Mouse (Mus musculus): ENCODE results near the gene Sorcs1. TPM values are rescaled to one million over a fixed set of nuclear protein-coding genes. Genes with fewer than 3 reads are reported as not detected.

The Sorcs1 gene
- polyA plus RNA-seq, 1 experiment from 2014 or later, result 2.8 TPM

DNA sequence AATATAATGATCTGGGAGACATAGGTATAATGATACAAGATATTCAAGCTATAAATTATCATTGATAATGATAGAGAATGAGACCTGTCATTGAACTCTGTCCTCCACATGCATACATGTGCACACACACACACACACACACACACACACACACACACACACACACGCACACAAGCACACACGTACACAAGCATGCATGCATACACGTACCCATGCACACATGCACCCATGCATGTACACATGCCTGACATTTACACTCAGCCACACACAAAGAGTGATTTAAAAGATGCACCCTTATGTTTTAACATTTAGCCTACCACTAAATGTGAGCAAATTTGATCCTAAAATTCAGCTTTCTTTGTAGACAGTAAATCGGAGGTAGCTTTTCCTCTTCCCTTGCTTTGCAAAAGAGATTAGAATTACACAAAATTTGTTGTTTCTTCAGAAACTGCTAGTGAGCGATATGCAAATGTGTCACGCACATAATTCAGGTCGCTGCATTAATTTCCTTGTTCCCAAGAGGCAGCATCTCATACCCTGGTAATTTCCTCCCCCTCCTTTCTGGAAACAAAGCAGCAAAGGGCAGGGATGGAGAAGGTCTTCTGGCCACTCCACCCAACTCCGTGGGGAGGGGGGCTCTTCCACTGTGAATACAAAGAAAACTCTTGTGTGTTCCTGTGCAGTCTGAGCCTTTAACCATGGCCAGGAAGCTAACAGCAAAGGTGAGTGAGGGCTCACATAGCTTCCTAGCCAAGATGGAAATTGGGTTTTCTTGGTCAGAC, 38.0 kb downstream of the Sorcs1 start:
- 79% methylated on average over 8 of the region's 8 CpGs for WGBS
- no peak overlapping the region for H3K9ac ChIP-seq
- H3K4me1 ChIP-seq (replicated peaks), result no peaks in the 10 kb centered on the region
- no peak overlapping the region for H3K4me3 ChIP-seq (replicated peaks)
- no peak overlapping the region for H3K27ac ChIP-seq
- no peak for ATAC-seq
- H3K9me3 ChIP-seq, result no peaks in the 10 kb centered on the region
- H3K27me3 ChIP-seq (replicated peaks), result no peaks in the 10 kb centered on the region
- no peak overlapping the region for H3K4me2 ChIP-seq (replicated peaks)
- H3K36me3 ChIP-seq, result no peaks in the 10 kb centered on the region

DNA sequence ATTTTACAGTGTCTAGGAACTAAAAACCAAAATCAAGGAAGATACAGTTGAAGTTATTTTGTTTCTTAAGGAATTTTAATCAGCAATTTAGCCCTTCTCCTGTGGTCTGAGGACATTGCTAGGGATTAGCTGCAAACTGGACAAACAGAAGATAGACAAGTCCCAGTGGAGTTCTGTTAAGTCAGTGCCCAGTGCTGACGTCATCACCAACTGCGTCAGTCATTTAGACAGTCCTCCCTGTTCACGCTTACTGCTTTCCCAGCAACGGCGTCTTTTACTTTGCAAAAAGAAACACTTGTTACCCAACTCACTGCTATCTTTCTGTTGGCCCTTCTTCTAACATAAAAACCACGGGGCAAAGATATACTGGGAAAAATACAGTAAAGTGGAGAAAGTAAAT, 40.3 kb downstream of the Sorcs1 start:
- Histone ChIP-seq H3K27ac (no peak overlapping the region), H3K9me3 (no peaks in the 10 kb centered on the region), H3K27me3 (replicated peaks) (no peaks in the 10 kb centered on the region), H3K4me2 (replicated peaks) (no peak overlapping the region), H3K4me3 (replicated peaks) (no peak overlapping the region), H3K36me3 (no peaks in the 10 kb centered on the region), H3K4me1 (replicated peaks) (no peaks in the 10 kb centered on the region), H3K9ac (no peak overlapping the region)
- no peak for ATAC-seq
- 72% methylated on average over 6 of the region's 6 CpGs for WGBS

DNA sequence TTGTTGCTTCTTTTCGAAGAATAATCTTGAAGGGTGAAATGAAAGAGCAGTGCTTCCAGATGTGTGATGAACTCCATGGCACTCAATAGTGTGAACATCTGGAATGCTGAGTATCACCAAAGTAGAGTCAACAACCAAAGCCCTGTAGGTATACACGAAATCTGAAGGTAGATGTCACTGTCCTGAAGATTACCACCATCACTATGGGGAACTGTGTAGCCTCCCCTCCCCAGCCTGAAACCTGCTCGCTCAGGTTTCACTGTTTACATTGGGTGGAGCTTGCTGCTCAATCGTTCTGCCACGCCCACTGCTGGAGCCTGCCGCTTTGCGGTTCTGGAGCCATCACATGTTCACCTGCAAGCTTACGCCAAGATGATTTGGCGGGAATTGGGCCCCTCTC, 64.4 kb downstream of the Sorcs1 start:
- no peaks in the 10 kb centered on the region for H3K27me3 ChIP-seq (replicated peaks)
- WGBS, result 23% methylated on average over 9 of the region's 9 CpGs
- no peaks in the 10 kb centered on the region for H3K4me1 ChIP-seq (replicated peaks)
- H3K36me3 ChIP-seq, result no peaks in the 10 kb centered on the region
- no peak overlapping the region for H3K27ac ChIP-seq
- no peak overlapping the region for H3K4me3 ChIP-seq (replicated peaks)
- ATAC-seq, result peak; percentile 45; the same call in 1 of the 2 replicates
- H3K9me3 ChIP-seq, result no peaks in the 10 kb centered on the region
- no peak overlapping the region for H3K9ac ChIP-seq
- H3K4me2 ChIP-seq (replicated peaks), result peak overlapping the region; percentile 17; the same call in 1 of the 2 replicates

DNA sequence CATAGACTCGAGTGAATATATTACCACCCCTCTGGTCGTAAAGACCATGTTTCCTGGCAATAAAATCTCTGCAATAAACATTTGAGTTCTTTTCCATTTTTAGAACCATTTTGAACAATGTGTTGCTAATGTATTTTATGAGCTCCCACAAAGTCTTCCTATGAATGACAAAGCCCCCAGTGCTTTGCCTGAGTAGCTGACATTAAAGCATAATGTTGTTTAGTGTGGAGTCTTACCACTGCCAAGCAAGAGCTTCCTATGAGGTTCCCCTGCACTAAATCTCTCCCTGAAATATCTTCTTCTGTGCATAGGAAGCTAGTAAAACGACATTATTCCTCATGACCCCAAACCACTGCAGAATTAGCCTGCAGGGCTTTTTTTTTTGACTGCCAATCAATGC, 66.8 kb downstream of the Sorcs1 start:
- no peak overlapping the region for H3K4me2 ChIP-seq (replicated peaks)
- 18% methylated on average over 3 of the region's 3 CpGs for WGBS
- H3K9ac ChIP-seq, result no peak overlapping the region
- H3K4me3 ChIP-seq (replicated peaks), result no peak overlapping the region
- no peaks in the 10 kb centered on the region for H3K36me3 ChIP-seq
- no peak overlapping the region for H3K27ac ChIP-seq
- no peaks in the 10 kb centered on the region for H3K27me3 ChIP-seq (replicated peaks)
- H3K4me1 ChIP-seq (replicated peaks), result no peaks in the 10 kb centered on the region
- no peak for ATAC-seq
- H3K9me3 ChIP-seq, result no peaks in the 10 kb centered on the region

DNA sequence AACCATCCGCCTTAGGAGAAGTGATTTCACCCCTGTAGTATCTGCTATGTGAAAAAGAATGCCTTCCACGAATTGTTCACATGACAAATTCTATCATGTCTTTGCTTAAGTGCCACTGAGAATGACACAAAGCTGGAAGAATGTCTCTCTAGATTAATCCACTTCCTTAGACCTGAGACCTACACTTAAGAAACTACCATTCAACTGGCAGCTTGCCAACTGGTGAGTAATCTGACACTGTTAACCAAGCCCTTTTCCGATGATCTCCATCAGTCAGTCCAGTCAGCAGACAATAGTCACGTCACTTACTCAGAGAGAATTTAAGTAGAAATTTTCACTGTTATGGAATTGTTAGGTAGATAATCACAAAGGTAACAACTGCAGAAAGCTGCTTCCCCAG, 74.6 kb downstream of the Sorcs1 start:
- no peaks in the 10 kb centered on the region for H3K27me3 ChIP-seq (replicated peaks)
- WGBS, result 39% methylated on average over 4 of the region's 4 CpGs
- ATAC-seq, result 0 out of 2 replicates have a peak, but pooled peaks have one; percentile 43
- H3K27ac ChIP-seq, result no peak overlapping the region
- no peaks in the 10 kb centered on the region for H3K36me3 ChIP-seq
- no peaks in the 10 kb centered on the region for H3K9me3 ChIP-seq
- H3K9ac ChIP-seq, result no peak overlapping the region
- H3K4me3 ChIP-seq (replicated peaks), result no peak overlapping the region
- H3K4me1 ChIP-seq (replicated peaks), result no peaks in the 10 kb centered on the region
- H3K4me2 ChIP-seq (replicated peaks), result no peak overlapping the region

DNA sequence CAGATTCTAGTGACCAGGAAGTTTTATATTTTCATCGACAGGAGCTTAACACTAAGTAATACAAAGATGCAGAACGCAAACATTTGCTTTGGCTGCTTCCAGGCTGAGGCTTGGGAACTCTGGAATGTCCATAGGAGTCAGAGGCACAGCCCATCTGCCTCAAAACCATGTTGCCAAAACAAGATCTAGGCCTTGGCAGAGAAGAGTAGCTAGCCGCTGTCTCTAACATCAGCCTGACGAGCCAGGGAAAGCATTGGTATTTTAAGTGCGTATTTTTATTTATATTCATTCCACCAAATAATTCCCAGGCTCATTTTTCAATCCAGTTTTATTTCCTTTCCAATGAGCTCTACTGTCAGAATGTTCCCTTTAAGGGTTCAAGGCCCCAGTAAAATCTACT, 75.1 kb downstream of the Sorcs1 start:
- H3K4me2 ChIP-seq (replicated peaks), result no peak overlapping the region
- no peak overlapping the region for H3K27ac ChIP-seq
- no peaks in the 10 kb centered on the region for H3K27me3 ChIP-seq (replicated peaks)
- H3K4me3 ChIP-seq (replicated peaks), result no peak overlapping the region
- H3K9me3 ChIP-seq, result no peaks in the 10 kb centered on the region
- no peak overlapping the region for H3K9ac ChIP-seq
- no peaks in the 10 kb centered on the region for H3K4me1 ChIP-seq (replicated peaks)
- no peak for ATAC-seq
- WGBS, result 49% methylated on average over 5 of the region's 5 CpGs
- no peaks in the 10 kb centered on the region for H3K36me3 ChIP-seq

DNA sequence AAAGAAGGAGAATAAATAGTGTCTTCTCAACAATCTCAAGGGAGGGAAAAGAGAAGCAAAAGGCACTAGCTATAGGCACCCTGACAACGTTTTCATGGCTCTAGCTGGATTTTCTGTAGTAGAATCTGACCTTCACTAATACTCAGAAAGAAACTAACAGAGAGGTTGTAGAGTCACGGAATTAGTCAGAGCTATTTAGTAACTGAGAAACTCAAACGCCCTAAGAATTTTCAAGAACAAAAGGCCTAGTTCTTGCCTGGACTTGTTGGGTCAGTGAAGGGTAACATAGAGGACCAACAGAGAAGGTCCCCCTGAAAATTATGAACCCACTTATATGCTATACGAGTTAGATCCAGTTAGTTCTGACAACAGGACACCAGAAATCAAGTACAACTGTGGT, 81.1 kb downstream of the Sorcs1 start:
- H3K9me3 ChIP-seq, result no peaks in the 10 kb centered on the region
- H3K27ac ChIP-seq, result no peak overlapping the region
- no peak for ATAC-seq
- H3K4me1 ChIP-seq (replicated peaks), result no peaks in the 10 kb centered on the region
- no peaks in the 10 kb centered on the region for H3K27me3 ChIP-seq (replicated peaks)
- WGBS, result 81% methylated on average over 4 of the region's 4 CpGs
- H3K4me3 ChIP-seq (replicated peaks), result no peak overlapping the region
- no peaks in the 10 kb centered on the region for H3K36me3 ChIP-seq
- no peak overlapping the region for H3K4me2 ChIP-seq (replicated peaks)
- H3K9ac ChIP-seq, result no peak overlapping the region

DNA sequence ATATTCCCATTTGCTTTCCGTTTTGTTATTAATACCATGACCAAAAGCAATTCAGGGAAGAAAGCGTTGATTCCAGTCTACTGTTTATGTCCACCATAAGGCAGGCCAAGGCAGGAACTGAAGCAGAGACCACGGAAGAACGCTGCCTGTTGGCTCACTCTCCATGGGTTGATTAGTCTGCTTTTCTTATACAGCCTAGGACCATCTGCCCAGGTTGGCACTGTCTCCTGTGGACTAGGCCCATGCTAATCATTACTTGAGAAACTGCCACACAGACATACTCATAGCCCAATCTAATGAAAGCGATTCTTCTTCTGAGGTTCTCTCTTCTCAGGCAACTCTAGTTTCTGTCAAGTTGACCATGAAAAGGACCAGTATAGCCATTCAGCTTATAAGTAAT, 92.3 kb downstream of the Sorcs1 start:
- Histone ChIP-seq H3K4me2 (replicated peaks) (no peak overlapping the region), H3K4me1 (replicated peaks) (no peaks in the 10 kb centered on the region), H3K9me3 (no peaks in the 10 kb centered on the region), H3K9ac (no peak overlapping the region), H3K36me3 (no peaks in the 10 kb centered on the region), H3K27ac (no peak overlapping the region), H3K4me3 (replicated peaks) (no peak overlapping the region), H3K27me3 (replicated peaks) (no peaks in the 10 kb centered on the region)
- WGBS, result 88% methylated on average over 5 of the region's 5 CpGs
- no peak for ATAC-seq

DNA sequence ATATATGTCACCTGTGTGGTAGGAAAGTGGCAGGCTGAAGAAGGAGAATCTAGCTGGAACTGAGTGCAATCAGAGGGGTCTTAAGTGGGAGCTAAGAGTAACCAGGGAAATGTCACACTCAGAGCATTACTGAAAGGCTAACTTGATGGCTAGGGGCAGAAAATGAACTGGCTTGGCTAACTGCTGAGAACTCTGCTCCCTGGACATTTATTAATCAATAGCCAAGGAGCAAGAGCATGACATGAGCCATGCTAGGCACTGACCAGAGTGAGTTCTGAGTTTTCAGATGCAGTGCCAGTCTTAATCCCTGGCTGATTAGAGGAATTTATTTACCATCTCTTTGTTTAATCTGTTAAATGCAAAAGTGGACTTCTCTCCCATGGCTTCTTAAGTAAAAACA, 95.5 kb downstream of the Sorcs1 start:
- H3K4me3 ChIP-seq (replicated peaks), result no peak overlapping the region
- H3K4me2 ChIP-seq (replicated peaks), result no peak overlapping the region
- no peak overlapping the region for H3K9ac ChIP-seq
- H3K4me1 ChIP-seq (replicated peaks), result no peaks in the 10 kb centered on the region
- no peaks in the 10 kb centered on the region for H3K9me3 ChIP-seq
- H3K36me3 ChIP-seq, result no peaks in the 10 kb centered on the region
- H3K27ac ChIP-seq, result no peak overlapping the region
- no peaks in the 10 kb centered on the region for H3K27me3 ChIP-seq (replicated peaks)
- ATAC-seq, result no peak

DNA sequence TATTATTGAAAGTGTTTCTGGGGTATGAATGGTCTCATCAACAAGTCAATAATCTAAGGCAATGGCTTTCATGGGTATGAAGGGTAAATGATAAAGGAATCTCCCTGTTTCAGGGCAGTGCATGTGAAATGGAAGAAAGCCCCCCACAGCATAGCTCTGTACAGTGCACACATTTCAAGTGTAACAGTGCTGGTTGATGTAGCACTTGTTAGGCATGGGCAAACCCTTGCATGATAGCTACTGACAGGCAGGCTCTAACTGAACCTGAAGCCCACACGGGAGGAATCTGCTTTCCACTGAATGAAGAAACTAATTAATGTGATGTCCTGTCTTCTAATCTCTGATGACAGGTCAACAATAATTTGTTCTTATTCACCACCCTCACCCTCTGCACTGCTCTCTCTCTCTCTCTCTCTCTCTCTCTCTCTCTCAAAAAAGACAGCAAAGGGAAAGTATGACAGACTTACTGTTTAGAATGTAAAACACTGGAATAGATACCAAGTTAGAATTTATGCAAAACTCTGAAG, 108.7 kb downstream of the Sorcs1 start:
- no peaks in the 10 kb centered on the region for H3K4me1 ChIP-seq (replicated peaks)
- H3K9me3 ChIP-seq, result no peaks in the 10 kb centered on the region
- WGBS, result 55% methylated on average over 1 of the region's 1 CpGs
- no peaks in the 10 kb centered on the region for H3K36me3 ChIP-seq
- H3K4me3 ChIP-seq (replicated peaks), result no peak overlapping the region
- no peak for ATAC-seq
- H3K4me2 ChIP-seq (replicated peaks), result no peak overlapping the region
- no peak overlapping the region for H3K9ac ChIP-seq
- H3K27me3 ChIP-seq (replicated peaks), result no peaks in the 10 kb centered on the region
- H3K27ac ChIP-seq, result no peak overlapping the region

DNA sequence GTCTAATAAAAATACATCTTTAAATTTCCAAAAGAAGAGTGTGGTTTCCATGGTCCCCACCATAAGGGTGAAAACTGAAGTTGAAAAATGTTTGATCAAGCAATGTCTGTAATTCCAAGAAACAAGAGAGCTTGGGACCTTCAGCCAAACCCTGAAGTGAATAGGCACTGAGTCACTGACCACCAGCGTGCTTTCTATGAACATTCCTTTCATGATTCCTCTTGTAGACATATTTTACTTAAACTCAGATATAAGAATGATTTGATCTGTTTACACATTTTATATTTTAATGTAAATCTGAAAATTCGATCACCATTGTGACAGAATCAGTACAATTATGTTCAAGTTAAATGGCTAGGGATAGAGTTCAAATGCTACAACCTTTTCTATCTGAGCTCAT, 112.1 kb downstream of the Sorcs1 start:
- no peaks in the 10 kb centered on the region for H3K36me3 ChIP-seq
- H3K9me3 ChIP-seq, result no peaks in the 10 kb centered on the region
- no peak overlapping the region for H3K27ac ChIP-seq
- ATAC-seq, result no peak
- H3K4me1 ChIP-seq (replicated peaks), result no peaks in the 10 kb centered on the region
- 83% methylated on average over 2 of the region's 2 CpGs for WGBS
- H3K9ac ChIP-seq, result no peak overlapping the region
- no peak overlapping the region for H3K4me3 ChIP-seq (replicated peaks)
- no peaks in the 10 kb centered on the region for H3K27me3 ChIP-seq (replicated peaks)
- no peak overlapping the region for H3K4me2 ChIP-seq (replicated peaks)

DNA sequence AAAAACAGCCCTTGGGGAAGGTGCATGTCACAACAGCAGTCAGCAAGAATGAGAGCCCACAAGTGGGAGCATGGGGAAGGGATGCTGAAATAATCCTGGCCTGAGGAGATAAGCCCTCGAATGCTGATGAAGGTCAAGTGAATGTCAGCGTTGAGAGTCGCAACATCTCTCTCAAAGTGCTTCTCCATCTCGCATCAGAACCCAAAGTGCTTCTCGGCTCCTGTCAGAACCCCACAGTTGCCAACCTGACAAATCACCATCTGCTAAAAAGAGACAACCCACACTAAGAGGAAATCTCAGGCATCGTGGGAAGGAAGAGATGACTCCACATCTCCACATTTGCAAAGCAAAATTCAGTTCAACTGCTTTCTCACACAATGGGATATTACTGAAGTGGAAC, 119.7 kb downstream of the Sorcs1 start:
- Histone ChIP-seq H3K4me3 (replicated peaks) (no peak overlapping the region), H3K9me3 (no peaks in the 10 kb centered on the region), H3K9ac (no peak overlapping the region), H3K27me3 (replicated peaks) (no peaks in the 10 kb centered on the region), H3K36me3 (no peaks in the 10 kb centered on the region), H3K4me2 (replicated peaks) (no peak overlapping the region), H3K27ac (no peak overlapping the region), H3K4me1 (replicated peaks) (no peaks in the 10 kb centered on the region)
- 56% methylated on average over 6 of the region's 6 CpGs for WGBS
- ATAC-seq, result no peak

DNA sequence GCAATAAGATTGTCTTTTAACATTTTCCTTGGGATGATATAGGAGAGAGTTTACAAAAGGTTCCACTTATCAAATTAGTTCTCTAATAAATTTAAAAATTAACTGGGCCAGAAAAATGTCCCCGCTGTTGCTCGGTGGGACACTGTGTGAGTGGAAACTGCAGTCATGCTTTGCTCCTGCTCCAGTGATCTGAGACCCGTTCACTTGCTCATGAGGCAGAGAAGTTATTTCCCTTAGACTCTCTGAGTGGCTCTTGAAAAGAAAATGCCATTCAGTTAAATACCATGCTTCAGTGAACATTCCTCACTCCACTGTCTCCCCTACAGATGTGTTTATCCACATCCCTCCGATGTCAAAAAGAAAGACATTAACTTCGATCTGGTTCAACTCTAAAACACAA, 144.4 kb downstream of the Sorcs1 start:
- no peak for ATAC-seq
- Histone ChIP-seq H3K27me3 (replicated peaks) (no peaks in the 10 kb centered on the region), H3K36me3 (no peaks in the 10 kb centered on the region), H3K4me1 (replicated peaks) (no peaks in the 10 kb centered on the region), H3K27ac (no peak overlapping the region), H3K4me2 (replicated peaks) (no peak overlapping the region), H3K4me3 (replicated peaks) (no peak overlapping the region), H3K9me3 (no peaks in the 10 kb centered on the region), H3K9ac (no peak overlapping the region)
- 69% methylated on average over 5 of the region's 5 CpGs for WGBS
